In genomic region chr2:33546051-33546450, GRCm38 (mm10) we compare ENCODE assay signal across 15 mouse cellular contexts.
A peak's percentile ranks its signal among the peaks of the same experiment; 100 is the strongest.
DNase-seq lines count a peak whose midpoint lies in the region; ATAC-seq and TF ChIP-seq lines count a peak whose summit lies in the region.
"Had no signal": no experiment of that assay in that cellular context is flagged by ENCODE, and none has a peak within 500 bp of the region (broad histone marks: within the 10 kb centered on the region; RNA-seq: fewer than 3 reads in every experiment).

No protein-coding gene starts in this region.

- no peaks in the 10 kb centered on the region for H3K9me3 ChIP-seq in midbrain, embryonic 10.5 days (replicated peaks)
- no peaks in the 10 kb centered on the region for H3K9me3 ChIP-seq in midbrain, embryonic 11.5 days (ENCODE audit: control insufficient read depth, low read length)
- no peaks in the 10 kb centered on the region for H3K9me3 ChIP-seq in hindbrain, embryonic 16.5 days (ENCODE audit: control insufficient read depth, low read length)
- no peaks in the 10 kb centered on the region for H3K9me3 ChIP-seq in midbrain, postnatal 0 days (ENCODE audit: low read length)
- H3K9me3 ChIP-seq: kidney, embryonic 15.5 days had no signal

- H3K4me2 ChIP-seq in midbrain, embryonic 11.5 days, result no peak overlapping the region
- no peak overlapping the region for H3K4me2 ChIP-seq in hindbrain, embryonic 16.5 days (ENCODE audit: low read length)
- H3K4me2 ChIP-seq in midbrain, postnatal 0 days (ENCODE audit: low read depth, low read length, poor library complexity, severe bottlenecking), result no peak overlapping the region
- H3K4me2 ChIP-seq: kidney, embryonic 15.5 days had no signal

- intact Hi-C loops in left cerebral cortex, postnatal 14 days (cut with DNase I), result no loop called here

- no peak for TF ChIP-seq POLR2A in cerebellum, adult 2 months (IDR thresholded peaks at IDR 0.05; ENCODE audit: borderline replicate concordance, insufficient read depth, low read length)

- H3K4me3 ChIP-seq in cerebellum, adult 2 months (replicated peaks; ENCODE audit: insufficient read depth, low read depth, low read length), result no peak overlapping the region
- no peak overlapping the region for H3K4me3 ChIP-seq in midbrain, embryonic 10.5 days
- no peak overlapping the region for H3K4me3 ChIP-seq in midbrain, embryonic 11.5 days (ENCODE audit: low read depth, low read length)
- no peak overlapping the region for H3K4me3 ChIP-seq in hindbrain, embryonic 16.5 days (ENCODE audit: low read length)
- H3K4me3 ChIP-seq in midbrain, postnatal 0 days (ENCODE audit: low read depth, low read length), result no peak overlapping the region
- H3K4me3 ChIP-seq: gastrocnemius, adult 2 months; kidney, embryonic 15.5 days had no signal

- no peaks in the 10 kb centered on the region for H3K27me3 ChIP-seq in cerebellum, adult 2 months (ENCODE audit: control insufficient read depth, insufficient read depth, low read length)
- peaks cover 75% of the 10 kb centered on the region for H3K27me3 ChIP-seq in midbrain, embryonic 10.5 days (ENCODE audit: low read depth, poor library complexity, severe bottlenecking)
- H3K27me3 ChIP-seq in midbrain, embryonic 11.5 days (ENCODE audit: control insufficient read depth, insufficient read depth, low read length), result peaks cover 38% of the 10 kb centered on the region
- H3K27me3 ChIP-seq in hindbrain, embryonic 16.5 days (replicated peaks; ENCODE audit: control insufficient read depth, insufficient read depth, low read length), result no peaks in the 10 kb centered on the region
- H3K27me3 ChIP-seq in midbrain, postnatal 0 days (ENCODE audit: insufficient read depth, low read length), result no peaks in the 10 kb centered on the region

- peak; percentile 47 to 63 for DNase-seq in cerebellum, adult 2 months
- no peak for DNase-seq in cerebellum, postnatal 4 days (ENCODE audit: low spot score in 2 of 2)
- DNase-seq in midbrain, embryonic 10.5 days (ENCODE audit: low spot score), result no peak
- DNase-seq in midbrain, embryonic 11.5 days (ENCODE audit: low spot score, missing footprints), result no peak
- no peak for DNase-seq in midbrain, postnatal 0 days (ENCODE audit: low spot score)
- DNase-seq in frontal cortex, postnatal 25 days (ENCODE audit: low spot score in 2 of 2), result no peak
- no peak for DNase-seq in left cerebral cortex, postnatal 14 days (ENCODE audit: low spot score in 2 of 2)
- DNase-seq: gastrocnemius, adult 2 months; liver; lung, adult 2 months had no signal

- peak overlapping the region; percentile 81 for H3K27ac ChIP-seq in cerebellum, adult 2 months (ENCODE audit: insufficient read depth, low read length)
- H3K27ac ChIP-seq in midbrain, embryonic 10.5 days (replicated peaks), result 0 out of 2 replicates have a peak overlapping the region, but pooled peaks have one; percentile 13
- no peak overlapping the region for H3K27ac ChIP-seq in midbrain, embryonic 11.5 days (ENCODE audit: low read depth, low read length)
- H3K27ac ChIP-seq in hindbrain, embryonic 16.5 days (ENCODE audit: low read depth, low read length), result peak overlapping the region; percentile 91
- H3K27ac ChIP-seq in midbrain, postnatal 0 days (ENCODE audit: low read depth, low read length), result peak overlapping the region; percentile 87
- H3K27ac ChIP-seq: gastrocnemius, adult 2 months; kidney, embryonic 15.5 days; macrophage had no signal

- WGBS in cerebellum, adult 2 months, result 12% methylated on average over 5 of the region's 5 CpGs
- WGBS in midbrain, embryonic 10.5 days, result 83% methylated on average over 5 of the region's 5 CpGs
- 84% methylated on average over 5 of the region's 5 CpGs for WGBS in midbrain, embryonic 11.5 days
- WGBS in hindbrain, embryonic 16.5 days, result 69% methylated on average over 5 of the region's 5 CpGs
- WGBS in midbrain, postnatal 0 days, result 86% methylated on average over 5 of the region's 5 CpGs

- H3K36me3 ChIP-seq in midbrain, embryonic 10.5 days, result no peaks in the 10 kb centered on the region
- no peaks in the 10 kb centered on the region for H3K36me3 ChIP-seq in midbrain, embryonic 11.5 days (ENCODE audit: control insufficient read depth, insufficient read depth, low read length)
- H3K36me3 ChIP-seq in hindbrain, embryonic 16.5 days (ENCODE audit: control insufficient read depth, insufficient read depth, low read length), result no peaks in the 10 kb centered on the region
- H3K36me3 ChIP-seq in midbrain, postnatal 0 days (ENCODE audit: insufficient read depth, low read length), result no peaks in the 10 kb centered on the region
- H3K36me3 ChIP-seq: kidney, embryonic 15.5 days had no signal

- ATAC-seq in midbrain, embryonic 11.5 days (ENCODE audit: low FRiP score), result no peak
- ATAC-seq in hindbrain, embryonic 16.5 days, result no peak
- ATAC-seq in midbrain, postnatal 0 days (ENCODE audit: low FRiP score), result no peak
- ATAC-seq: activated CD4-positive, CD25-positive, alpha-beta regulatory T cell, adult 4 months; inflammation-experienced regulatory T-cells, adult 6 months had no signal

- no peak for TF ChIP-seq CTCF in cerebellum, adult 2 months (IDR thresholded peaks at IDR 0.05; ENCODE audit: borderline replicate concordance, insufficient read depth, low read depth, low read length)
- no peak for TF ChIP-seq CTCF in midbrain, postnatal 0 days (IDR thresholded peaks at IDR 0.05)

- H3K9ac ChIP-seq in midbrain, embryonic 11.5 days (ENCODE audit: low read length), result no peak overlapping the region
- no peak overlapping the region for H3K9ac ChIP-seq in hindbrain, embryonic 16.5 days (ENCODE audit: low read depth, low read length)
- no peak overlapping the region for H3K9ac ChIP-seq in midbrain, postnatal 0 days (replicated peaks; ENCODE audit: low read length, poor library complexity, severe bottlenecking)
- H3K9ac ChIP-seq: kidney, embryonic 15.5 days had no signal

- H3K4me1 ChIP-seq in cerebellum, adult 2 months (ENCODE audit: control insufficient read depth, insufficient read depth, low read length), result peaks cover 24% of the 10 kb centered on the region
- peaks cover 36% of the 10 kb centered on the region for H3K4me1 ChIP-seq in midbrain, embryonic 10.5 days
- H3K4me1 ChIP-seq in midbrain, embryonic 11.5 days (ENCODE audit: control insufficient read depth, insufficient read depth, low read length), result peaks cover 29% of the 10 kb centered on the region
- H3K4me1 ChIP-seq in hindbrain, embryonic 16.5 days (ENCODE audit: control insufficient read depth, insufficient read depth, low read depth, low read length), result peaks cover 40% of the 10 kb centered on the region
- H3K4me1 ChIP-seq in midbrain, postnatal 0 days (ENCODE audit: insufficient read depth, low read length), result peaks cover 13% of the 10 kb centered on the region; the same call in 1 of the 2 replicates

Comparison
In these comparisons a context has a peak if more than half of its experiments do, and no peak if none do; other contexts are left out.
1. DNase-seq: peak in cerebellum, adult 2 months (2 of 2); none in cerebellum, postnatal 4 days (0 of 2), midbrain, embryonic 10.5 days (single experiment), midbrain, embryonic 11.5 days (single experiment), midbrain, postnatal 0 days (single experiment), frontal cortex, postnatal 25 days (0 of 2) and left cerebral cortex, postnatal 14 days (0 of 2).